Mouse (Mus musculus) kidney, adult 2 months (tissue): ENCODE measurements around the gene Olfr509.

Experiments used
- CTCF ChIP-seq: fragments of 200-500 bp; conservative IDR thresholded peaks from 2 replicates; pipeline ENCODE4 v1.5.1; 2011; ENCODE audit warnings: low read depth, mild to moderate bottlenecking, control low read depth, low read length, moderate library complexity, mixed read lengths; ENCODE audit not compliant: insufficient read depth, insufficient read length
- POLR2A ChIP-seq: fragments of 200-500 bp; IDR thresholded peaks from one replicate; pipeline ENCODE4 v1.6.1; 2011; ENCODE audit warnings: low read depth, low read length, control low read depth

DNA sequence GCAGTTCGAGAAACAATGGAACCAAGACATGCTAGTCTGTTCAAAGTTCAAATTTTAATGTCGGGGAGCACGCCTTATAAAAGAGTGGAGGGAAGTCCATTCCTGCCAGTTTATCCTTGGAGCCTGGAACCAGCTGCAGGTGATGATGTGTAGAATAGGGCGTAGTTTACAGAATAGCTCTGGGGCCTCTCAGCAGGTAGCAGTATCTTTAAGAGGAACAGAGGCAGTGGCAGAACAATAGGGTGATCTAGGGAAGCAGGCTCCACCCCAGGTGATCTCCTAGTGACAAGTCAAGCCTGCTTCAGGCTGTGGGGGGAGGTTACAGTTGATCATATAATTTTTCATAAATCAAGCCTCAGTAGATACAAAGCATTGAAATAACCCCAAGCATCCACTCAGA, 27.2 kb upstream of the Olfr509 start:
- no peak for TF ChIP-seq POLR2A
- no peak for TF ChIP-seq CTCF
